Mouse (Mus musculus): ENCODE measurements around the gene Gm13889. TPM values are rescaled to one million over a fixed set of nuclear protein-coding genes. Genes with fewer than 3 reads are reported as not detected.

Gene Gm13889
- polyA plus RNA-seq, 1 experiment from 2014 or later, result 0.67 TPM

- Histone ChIP-seq H3K27ac (replicated peaks; ENCODE audit: low read depth, low read length) (no peak overlapping the region), H3K9me3 (ENCODE audit: control insufficient read depth, low read length) (no peaks in the 10 kb centered on the region), H3K4me3 (ENCODE audit: low read depth, low read length) (no peak overlapping the region), H3K9ac (ENCODE audit: low read length) (no peak overlapping the region), H3K4me1 (ENCODE audit: control insufficient read depth, insufficient read depth, low read length) (no peaks in the 10 kb centered on the region), H3K4me2 (ENCODE audit: low read depth, severe bottlenecking) (no peak overlapping the region), H3K36me3 (ENCODE audit: control insufficient read depth, insufficient read depth, low read length) (no peaks in the 10 kb centered on the region), H3K27me3 (ENCODE audit: control insufficient read depth, insufficient read depth, low read length) (no peaks in the 10 kb centered on the region)
- no peak for DNase-seq (ENCODE audit: low spot score)
- WGBS, result 78% methylated on average over 13 of the region's 13 CpGs
- no peak for ATAC-seq (ENCODE audit: insufficient number of reproducible peaks, low FRiP score, low TSS enrichment, low read depth)
Measured at GRCm38 (mm10) chr2:93927701-93928437, 29.1 kb downstream of the Gm13889 start.

GRCm38 (mm10) chr2:93926141-93926540 is 30.9 kb downstream of the Gm13889 start:
- Histone ChIP-seq H3K4me3 (ENCODE audit: low read depth, low read length) (no peak overlapping the region), H3K27ac (replicated peaks; ENCODE audit: low read depth, low read length) (no peak overlapping the region), H3K27me3 (ENCODE audit: control insufficient read depth, insufficient read depth, low read length) (no peaks in the 10 kb centered on the region), H3K4me2 (ENCODE audit: low read depth, severe bottlenecking) (no peak overlapping the region), H3K4me1 (ENCODE audit: control insufficient read depth, insufficient read depth, low read length) (no peaks in the 10 kb centered on the region), H3K36me3 (ENCODE audit: control insufficient read depth, insufficient read depth, low read length) (no peaks in the 10 kb centered on the region), H3K9ac (ENCODE audit: low read length) (no peak overlapping the region), H3K9me3 (ENCODE audit: control insufficient read depth, low read length) (no peaks in the 10 kb centered on the region)
- ATAC-seq (ENCODE audit: insufficient number of reproducible peaks, low FRiP score, low TSS enrichment, low read depth) (no peak), DNase-seq (ENCODE audit: low spot score) (no peak)
- whole genome bisulfite sequencing, result 94% methylated on average over 8 of the region's 8 CpGs

GRCm38 (mm10) chr2:93919093-93919492 is 37.9 kb downstream of the Gm13889 start:
- DNase-seq (ENCODE audit: low spot score) (no peak), ATAC-seq (ENCODE audit: insufficient number of reproducible peaks, low FRiP score, low TSS enrichment, low read depth) (no peak)
- Histone ChIP-seq H3K36me3 (ENCODE audit: control insufficient read depth, insufficient read depth, low read length) (no peaks in the 10 kb centered on the region), H3K27me3 (ENCODE audit: control insufficient read depth, insufficient read depth, low read length) (no peaks in the 10 kb centered on the region), H3K4me2 (ENCODE audit: low read depth, severe bottlenecking) (no peak overlapping the region), H3K9me3 (ENCODE audit: control insufficient read depth, low read length) (no peaks in the 10 kb centered on the region), H3K4me1 (ENCODE audit: control insufficient read depth, insufficient read depth, low read length) (no peaks in the 10 kb centered on the region), H3K4me3 (ENCODE audit: low read depth, low read length) (no peak overlapping the region), H3K9ac (ENCODE audit: low read length) (no peak overlapping the region), H3K27ac (replicated peaks; ENCODE audit: low read depth, low read length) (no peak overlapping the region)
- 83% methylated on average over 3 of the region's 3 CpGs for WGBS

- no peak overlapping the region for H3K4me3 ChIP-seq (ENCODE audit: low read depth, low read length)
- no peak overlapping the region for H3K9ac ChIP-seq (ENCODE audit: low read length)
- H3K27ac ChIP-seq (replicated peaks; ENCODE audit: low read depth, low read length), result no peak overlapping the region
- no peak overlapping the region for H3K4me2 ChIP-seq (ENCODE audit: low read depth, severe bottlenecking)
- no peaks in the 10 kb centered on the region for H3K36me3 ChIP-seq (ENCODE audit: control insufficient read depth, insufficient read depth, low read length)
- 87% methylated on average over 2 of the region's 2 CpGs for WGBS
- no peaks in the 10 kb centered on the region for H3K27me3 ChIP-seq (ENCODE audit: control insufficient read depth, insufficient read depth, low read length)
- DNase-seq (ENCODE audit: low spot score) (no peak), ATAC-seq (ENCODE audit: insufficient number of reproducible peaks, low FRiP score, low TSS enrichment, low read depth) (no peak)
- H3K4me1 ChIP-seq (ENCODE audit: control insufficient read depth, insufficient read depth, low read length), result no peaks in the 10 kb centered on the region
- H3K9me3 ChIP-seq (ENCODE audit: control insufficient read depth, low read length), result no peaks in the 10 kb centered on the region
Measured at GRCm38 (mm10) chr2:93913552-93913951, 43.4 kb downstream of the Gm13889 start.

GRCm38 (mm10) chr2:93911942-93912341 is 45.1 kb downstream of the Gm13889 start:
- no peak overlapping the region for H3K27ac ChIP-seq (replicated peaks; ENCODE audit: low read depth, low read length)
- ATAC-seq (ENCODE audit: insufficient number of reproducible peaks, low FRiP score, low TSS enrichment, low read depth), result no peak
- no peak overlapping the region for H3K4me3 ChIP-seq (ENCODE audit: low read depth, low read length)
- 91% methylated on average over 10 of the region's 10 CpGs for WGBS
- no peaks in the 10 kb centered on the region for H3K36me3 ChIP-seq (ENCODE audit: control insufficient read depth, insufficient read depth, low read length)
- no peak overlapping the region for H3K4me2 ChIP-seq (ENCODE audit: low read depth, severe bottlenecking)
- H3K4me1 ChIP-seq (ENCODE audit: control insufficient read depth, insufficient read depth, low read length), result peaks cover 3% of the 10 kb centered on the region; the same call in 1 of the 2 replicates
- DNase-seq (ENCODE audit: low spot score), result no peak
- H3K27me3 ChIP-seq (ENCODE audit: control insufficient read depth, insufficient read depth, low read length), result no peaks in the 10 kb centered on the region
- no peaks in the 10 kb centered on the region for H3K9me3 ChIP-seq (ENCODE audit: control insufficient read depth, low read length)
- H3K9ac ChIP-seq (ENCODE audit: low read length), result no peak overlapping the region

- no peak overlapping the region for H3K27ac ChIP-seq (replicated peaks; ENCODE audit: low read depth, low read length)
- no peaks in the 10 kb centered on the region for H3K27me3 ChIP-seq (ENCODE audit: control insufficient read depth, insufficient read depth, low read length)
- H3K36me3 ChIP-seq (ENCODE audit: control insufficient read depth, insufficient read depth, low read length), result no peaks in the 10 kb centered on the region
- no peaks in the 10 kb centered on the region for H3K9me3 ChIP-seq (ENCODE audit: control insufficient read depth, low read length)
- H3K4me3 ChIP-seq (ENCODE audit: low read depth, low read length), result no peak overlapping the region
- ATAC-seq (ENCODE audit: insufficient number of reproducible peaks, low FRiP score, low TSS enrichment, low read depth), result no peak
- H3K4me1 ChIP-seq (ENCODE audit: control insufficient read depth, insufficient read depth, low read length), result peaks cover 3% of the 10 kb centered on the region; the same call in 1 of the 2 replicates
- no peak overlapping the region for H3K9ac ChIP-seq (ENCODE audit: low read length)
- DNase-seq (ENCODE audit: low spot score), result no peak
- 80% methylated on average over 5 of the region's 5 CpGs for WGBS
- H3K4me2 ChIP-seq (ENCODE audit: low read depth, severe bottlenecking), result no peak overlapping the region
Measured at GRCm38 (mm10) chr2:93909716-93910115, 47.3 kb downstream of the Gm13889 start.

- peaks cover 3% of the 10 kb centered on the region; the same call in 1 of the 2 replicates for H3K4me1 ChIP-seq (ENCODE audit: control insufficient read depth, insufficient read depth, low read length)
- H3K4me3 ChIP-seq (ENCODE audit: low read depth, low read length), result no peak overlapping the region
- no peaks in the 10 kb centered on the region for H3K36me3 ChIP-seq (ENCODE audit: control insufficient read depth, insufficient read depth, low read length)
- DNase-seq (ENCODE audit: low spot score), result no peak
- H3K4me2 ChIP-seq (ENCODE audit: low read depth, severe bottlenecking), result no peak overlapping the region
- H3K27me3 ChIP-seq (ENCODE audit: control insufficient read depth, insufficient read depth, low read length), result no peaks in the 10 kb centered on the region
- H3K9ac ChIP-seq (ENCODE audit: low read length), result no peak overlapping the region
- 42% methylated on average over 9 of the region's 9 CpGs for WGBS
- ATAC-seq (ENCODE audit: insufficient number of reproducible peaks, low FRiP score, low TSS enrichment, low read depth), result no peak
- H3K27ac ChIP-seq (replicated peaks; ENCODE audit: low read depth, low read length), result no peak overlapping the region
- H3K9me3 ChIP-seq (ENCODE audit: control insufficient read depth, low read length), result no peaks in the 10 kb centered on the region
Measured at GRCm38 (mm10) chr2:93907519-93908294, 49.3 kb downstream of the Gm13889 start.

- no peaks in the 10 kb centered on the region for H3K9me3 ChIP-seq (ENCODE audit: control insufficient read depth, low read length)
- no peaks in the 10 kb centered on the region for H3K27me3 ChIP-seq (ENCODE audit: control insufficient read depth, insufficient read depth, low read length)
- H3K4me2 ChIP-seq (ENCODE audit: low read depth, severe bottlenecking), result no peak overlapping the region
- no peak for ATAC-seq (ENCODE audit: insufficient number of reproducible peaks, low FRiP score, low TSS enrichment, low read depth)
- H3K4me3 ChIP-seq (ENCODE audit: low read depth, low read length), result no peak overlapping the region
- H3K27ac ChIP-seq (replicated peaks; ENCODE audit: low read depth, low read length), result no peak overlapping the region
- H3K9ac ChIP-seq (ENCODE audit: low read length), result no peak overlapping the region
- no peaks in the 10 kb centered on the region for H3K36me3 ChIP-seq (ENCODE audit: control insufficient read depth, insufficient read depth, low read length)
- WGBS, result 19% methylated on average over 4 of the region's 4 CpGs
- H3K4me1 ChIP-seq (ENCODE audit: control insufficient read depth, insufficient read depth, low read length), result peaks cover 3% of the 10 kb centered on the region; the same call in 1 of the 2 replicates
- DNase-seq (ENCODE audit: low spot score), result no peak
Measured at GRCm38 (mm10) chr2:93906316-93906715, 50.7 kb downstream of the Gm13889 start.

Measured in limb, embryonic 11.5 days (tissue).